Mouse (Mus musculus): Measurements from ENCODE around the gene Herc2. TPM values are rescaled to one million over a fixed set of nuclear protein-coding genes. Genes with fewer than 3 reads are reported as not detected.

The Herc2 gene
- polyA plus RNA-seq, 1 experiment from 2014 or later: 25.4 TPM

GRCm38 (mm10) chr7:56191041-56191440 is 141.0 kb downstream of the Herc2 start:
- DNase-seq (ENCODE audit: low spot score) (no peak), ATAC-seq (replicated peaks; ENCODE audit: low FRiP score, low TSS enrichment, low read depth) (no peak)
- Histone ChIP-seq H3K36me3 (ENCODE audit: control insufficient read depth, insufficient read depth, low read length) (peaks cover 63% of the 10 kb centered on the region), H3K9me3 (ENCODE audit: control insufficient read depth, low read length) (no peaks in the 10 kb centered on the region), H3K9ac (ENCODE audit: low read length) (no peak overlapping the region), H3K27ac (ENCODE audit: low read depth) (no peak overlapping the region), H3K4me1 (replicated peaks; ENCODE audit: control insufficient read depth, insufficient read depth, low read length) (no peaks in the 10 kb centered on the region), H3K27me3 (replicated peaks; ENCODE audit: control insufficient read depth, insufficient read depth, low read length) (no peaks in the 10 kb centered on the region), H3K4me2 (ENCODE audit: low read length) (no peak overlapping the region), H3K4me3 (ENCODE audit: low read depth, low read length) (no peak overlapping the region)
- 95% methylated on average over 6 of the region's 6 CpGs for WGBS

- H3K4me1 ChIP-seq (replicated peaks; ENCODE audit: control insufficient read depth, insufficient read depth, low read length): no peaks in the 10 kb centered on the region
- H3K36me3 ChIP-seq (ENCODE audit: control insufficient read depth, insufficient read depth, low read length): peaks cover 67% of the 10 kb centered on the region
- ATAC-seq (replicated peaks; ENCODE audit: low FRiP score, low TSS enrichment, low read depth) (no peak), DNase-seq (ENCODE audit: low spot score) (no peak)
- no peak overlapping the region for H3K4me3 ChIP-seq (ENCODE audit: low read depth, low read length)
- WGBS: 68% methylated on average over 4 of the region's 4 CpGs
- H3K27me3 ChIP-seq (replicated peaks; ENCODE audit: control insufficient read depth, insufficient read depth, low read length): no peaks in the 10 kb centered on the region
- H3K9me3 ChIP-seq (ENCODE audit: control insufficient read depth, low read length): no peaks in the 10 kb centered on the region
- no peak overlapping the region for H3K4me2 ChIP-seq (ENCODE audit: low read length)
- H3K9ac ChIP-seq (ENCODE audit: low read length): no peak overlapping the region
- H3K27ac ChIP-seq (ENCODE audit: low read depth): no peak overlapping the region
Observed at GRCm38 (mm10) chr7:56191661-56192060, 141.7 kb downstream of the Herc2 start.

- 91% methylated on average over 10 of the region's 10 CpGs for WGBS
Observed at GRCm38 (mm10) chr7:56201483-56202218, 151.7 kb downstream of the Herc2 start.

GRCm38 (mm10) chr7:56202843-56203242 is 152.8 kb downstream of the Herc2 start:
- Histone ChIP-seq H3K9me3 (ENCODE audit: control insufficient read depth, low read length) (no peaks in the 10 kb centered on the region), H3K9ac (ENCODE audit: low read length) (no peak overlapping the region), H3K4me3 (ENCODE audit: low read depth, low read length) (no peak overlapping the region), H3K27ac (ENCODE audit: low read depth) (no peak overlapping the region), H3K36me3 (ENCODE audit: control insufficient read depth, insufficient read depth, low read length) (peaks cover 79% of the 10 kb centered on the region), H3K4me1 (replicated peaks; ENCODE audit: control insufficient read depth, insufficient read depth, low read length) (no peaks in the 10 kb centered on the region), H3K4me2 (ENCODE audit: low read length) (no peak overlapping the region), H3K27me3 (replicated peaks; ENCODE audit: control insufficient read depth, insufficient read depth, low read length) (no peaks in the 10 kb centered on the region)
- ATAC-seq (replicated peaks; ENCODE audit: low FRiP score, low TSS enrichment, low read depth) (no peak), DNase-seq (ENCODE audit: low spot score) (no peak)
- WGBS: 93% methylated on average over 3 of the region's 3 CpGs

More at GRCm38 (mm10) chr7:56201483-56202218, 151.7 kb downstream of the Herc2 start:
- Histone ChIP-seq H3K4me2 (ENCODE audit: low read length) (no peak overlapping the region), H3K36me3 (ENCODE audit: control insufficient read depth, insufficient read depth, low read length) (peaks cover 83% of the 10 kb centered on the region), H3K27me3 (replicated peaks; ENCODE audit: control insufficient read depth, insufficient read depth, low read length) (no peaks in the 10 kb centered on the region), H3K9me3 (ENCODE audit: control insufficient read depth, low read length) (no peaks in the 10 kb centered on the region), H3K9ac (ENCODE audit: low read length) (no peak overlapping the region), H3K27ac (ENCODE audit: low read depth) (no peak overlapping the region), H3K4me3 (ENCODE audit: low read depth, low read length) (no peak overlapping the region), H3K4me1 (replicated peaks; ENCODE audit: control insufficient read depth, insufficient read depth, low read length) (no peaks in the 10 kb centered on the region)
- ATAC-seq (replicated peaks; ENCODE audit: low FRiP score, low TSS enrichment, low read depth) (no peak), DNase-seq (ENCODE audit: low spot score) (no peak)

- Histone ChIP-seq H3K36me3 (ENCODE audit: control insufficient read depth, insufficient read depth, low read length) (peaks cover 79% of the 10 kb centered on the region), H3K4me1 (replicated peaks; ENCODE audit: control insufficient read depth, insufficient read depth, low read length) (no peaks in the 10 kb centered on the region), H3K27me3 (replicated peaks; ENCODE audit: control insufficient read depth, insufficient read depth, low read length) (no peaks in the 10 kb centered on the region), H3K27ac (ENCODE audit: low read depth) (no peak overlapping the region), H3K9me3 (ENCODE audit: control insufficient read depth, low read length) (no peaks in the 10 kb centered on the region), H3K9ac (ENCODE audit: low read length) (no peak overlapping the region), H3K4me2 (ENCODE audit: low read length) (no peak overlapping the region), H3K4me3 (ENCODE audit: low read depth, low read length) (no peak overlapping the region)
- ATAC-seq (replicated peaks; ENCODE audit: low FRiP score, low TSS enrichment, low read depth): no peak
- 90% methylated on average over 2 of the region's 2 CpGs for WGBS
- DNase-seq (ENCODE audit: low spot score): no peak
Observed at GRCm38 (mm10) chr7:56203286-56203685, 153.3 kb downstream of the Herc2 start.

- DNase-seq (ENCODE audit: low spot score) (no peak), ATAC-seq (replicated peaks; ENCODE audit: low FRiP score, low TSS enrichment, low read depth) (no peak)
- Histone ChIP-seq H3K9me3 (ENCODE audit: control insufficient read depth, low read length) (no peaks in the 10 kb centered on the region), H3K4me1 (replicated peaks; ENCODE audit: control insufficient read depth, insufficient read depth, low read length) (no peaks in the 10 kb centered on the region), H3K4me2 (ENCODE audit: low read length) (no peak overlapping the region), H3K4me3 (ENCODE audit: low read depth, low read length) (no peak overlapping the region), H3K36me3 (ENCODE audit: control insufficient read depth, insufficient read depth, low read length) (peaks cover 81% of the 10 kb centered on the region), H3K27me3 (replicated peaks; ENCODE audit: control insufficient read depth, insufficient read depth, low read length) (no peaks in the 10 kb centered on the region), H3K9ac (ENCODE audit: low read length) (no peak overlapping the region), H3K27ac (ENCODE audit: low read depth) (no peak overlapping the region)
- 70% methylated on average over 3 of the region's 3 CpGs for WGBS
Observed at GRCm38 (mm10) chr7:56204877-56205276, 154.9 kb downstream of the Herc2 start.

GRCm38 (mm10) chr7:56220811-56221210 is 170.8 kb downstream of the Herc2 start:
- Histone ChIP-seq H3K4me3 (ENCODE audit: low read depth, low read length) (no peak overlapping the region), H3K36me3 (ENCODE audit: control insufficient read depth, insufficient read depth, low read length) (peaks cover 71% of the 10 kb centered on the region), H3K27ac (ENCODE audit: low read depth) (no peak overlapping the region), H3K4me2 (ENCODE audit: low read length) (no peak overlapping the region), H3K27me3 (replicated peaks; ENCODE audit: control insufficient read depth, insufficient read depth, low read length) (no peaks in the 10 kb centered on the region), H3K9me3 (ENCODE audit: control insufficient read depth, low read length) (no peaks in the 10 kb centered on the region), H3K9ac (ENCODE audit: low read length) (no peak overlapping the region), H3K4me1 (replicated peaks; ENCODE audit: control insufficient read depth, insufficient read depth, low read length) (no peaks in the 10 kb centered on the region)
- 92% methylated on average over 6 of the region's 6 CpGs for WGBS
- DNase-seq (ENCODE audit: low spot score): no peak
- no peak for ATAC-seq (replicated peaks; ENCODE audit: low FRiP score, low TSS enrichment, low read depth)

- H3K4me2 ChIP-seq (ENCODE audit: low read length): no peak overlapping the region
- H3K9ac ChIP-seq (ENCODE audit: low read length): no peak overlapping the region
- H3K27ac ChIP-seq (ENCODE audit: low read depth): no peak overlapping the region
- no peaks in the 10 kb centered on the region for H3K9me3 ChIP-seq (ENCODE audit: control insufficient read depth, low read length)
- WGBS: 39% methylated on average over 5 of the region's 5 CpGs
- no peak overlapping the region for H3K4me3 ChIP-seq (ENCODE audit: low read depth, low read length)
- ATAC-seq (replicated peaks; ENCODE audit: low FRiP score, low TSS enrichment, low read depth) (no peak), DNase-seq (ENCODE audit: low spot score) (no peak)
- H3K27me3 ChIP-seq (replicated peaks; ENCODE audit: control insufficient read depth, insufficient read depth, low read length): no peaks in the 10 kb centered on the region
- H3K36me3 ChIP-seq (ENCODE audit: control insufficient read depth, insufficient read depth, low read length): peaks cover 18% of the 10 kb centered on the region
- no peaks in the 10 kb centered on the region for H3K4me1 ChIP-seq (replicated peaks; ENCODE audit: control insufficient read depth, insufficient read depth, low read length)
Observed at GRCm38 (mm10) chr7:56235794-56236423, 185.9 kb downstream of the Herc2 start.

GRCm38 (mm10) chr7:56236617-56237016 is 186.6 kb downstream of the Herc2 start:
- Histone ChIP-seq H3K9me3 (ENCODE audit: control insufficient read depth, low read length) (no peaks in the 10 kb centered on the region), H3K9ac (ENCODE audit: low read length) (no peak overlapping the region), H3K4me3 (ENCODE audit: low read depth, low read length) (no peak overlapping the region), H3K36me3 (ENCODE audit: control insufficient read depth, insufficient read depth, low read length) (peaks cover 11% of the 10 kb centered on the region), H3K27me3 (replicated peaks; ENCODE audit: control insufficient read depth, insufficient read depth, low read length) (no peaks in the 10 kb centered on the region), H3K27ac (ENCODE audit: low read depth) (no peak overlapping the region), H3K4me1 (replicated peaks; ENCODE audit: control insufficient read depth, insufficient read depth, low read length) (no peaks in the 10 kb centered on the region), H3K4me2 (ENCODE audit: low read length) (no peak overlapping the region)
- DNase-seq (ENCODE audit: low spot score) (no peak), ATAC-seq (replicated peaks; ENCODE audit: low FRiP score, low TSS enrichment, low read depth) (no peak)
- WGBS: 91% methylated on average over 3 of the region's 3 CpGs

Measured in intestine, embryonic 14.5 days (tissue).